Mouse (Mus musculus) heart, adult 9 months (tissue): ENCODE measurements at regions not wholly inside any gene's neighbourhood (a gene's known extent, or its start where the extent isn't known, plus 50 kb on each side); places are given as distances from the start of the nearest gene placed in this dataset.

Source experiments
- DNase-seq, 2 experiments: peaks; one replicate each; pipeline ENCODE4 v3.0.0; 2022; ENCODE audit warnings: low spot score in 2 of 2

- DNase-seq, result peak; percentile 2 to 20
Measured at GRCm38 (mm10) chrX:72330323-72330722, 55.7 kb upstream of the Gabre start.

DNA sequence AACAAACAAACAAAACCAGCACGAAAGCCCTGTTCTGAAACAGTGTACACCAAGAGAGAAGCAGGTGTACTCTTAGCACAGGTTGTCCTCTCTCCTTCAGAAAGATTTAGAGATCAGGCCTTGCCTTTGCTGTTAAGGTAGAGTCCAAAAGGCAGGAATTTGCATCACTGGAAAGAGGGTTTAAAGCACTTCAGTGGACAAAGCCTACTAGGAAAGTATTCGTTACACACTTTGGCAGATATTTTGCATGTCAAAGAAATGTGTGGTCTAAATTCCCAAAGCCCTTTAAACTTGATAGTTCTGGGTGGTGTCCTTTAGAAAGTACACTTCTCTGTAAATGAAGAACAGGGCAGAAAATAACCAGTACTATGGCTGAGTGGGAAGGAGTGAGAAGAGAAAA lies 54.2 kb upstream of the Gabre start:
- no peak for DNase-seq
